Mouse (Mus musculus): Measurements from ENCODE around the gene Ethe1.

Gene Ethe1

DNA sequence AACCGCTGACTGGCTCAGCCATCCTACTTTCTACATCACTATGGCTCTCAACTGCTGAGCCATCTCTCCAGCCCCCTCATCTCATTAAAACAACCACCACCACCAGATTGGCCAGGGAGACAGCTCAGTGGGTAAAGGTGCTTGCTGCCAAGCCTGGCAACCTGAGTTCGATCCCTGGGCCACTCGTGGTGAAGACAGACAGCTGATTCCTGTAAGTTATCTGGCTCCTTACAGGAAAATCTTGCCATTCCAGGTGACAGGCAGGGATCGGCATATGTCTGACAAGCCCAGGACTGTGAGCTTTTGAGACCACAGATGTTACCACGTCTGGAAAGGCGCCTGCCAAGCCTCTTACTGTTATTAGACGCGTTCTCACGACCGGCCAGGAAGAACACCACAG is 9.5 kb upstream of the Ethe1 start:
- DNase-seq = no peak

GRCm38 (mm10) chr7:24584876-24585275 is 2.5 kb upstream of the Ethe1 start:
- no peak for DNase-seq

GRCm38 (mm10) chr7:24585995-24586394 is 1.3 kb upstream of the Ethe1 start:
- no peak for DNase-seq

DNA sequence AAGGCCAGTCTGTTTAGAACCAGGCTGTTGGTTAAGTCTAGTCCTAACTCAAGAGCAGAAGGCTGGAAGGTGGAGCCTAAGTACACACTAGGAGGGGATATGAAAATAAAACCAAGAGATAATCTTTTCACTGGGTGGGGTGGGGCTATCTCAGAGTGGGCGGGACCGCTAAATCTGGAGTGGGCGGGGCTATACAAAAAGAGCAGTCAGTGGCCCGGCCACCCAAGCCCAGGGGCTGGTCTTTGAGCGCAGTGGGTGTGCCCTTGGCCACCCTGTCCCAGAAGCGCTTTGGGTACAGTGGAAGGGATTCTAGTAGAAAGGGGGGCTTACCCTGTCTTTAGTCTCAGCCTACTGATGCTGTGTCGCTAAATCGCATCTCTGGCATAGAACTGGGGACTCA is 515 bp upstream of the Ethe1 start:
- no peak for DNase-seq

DNA sequence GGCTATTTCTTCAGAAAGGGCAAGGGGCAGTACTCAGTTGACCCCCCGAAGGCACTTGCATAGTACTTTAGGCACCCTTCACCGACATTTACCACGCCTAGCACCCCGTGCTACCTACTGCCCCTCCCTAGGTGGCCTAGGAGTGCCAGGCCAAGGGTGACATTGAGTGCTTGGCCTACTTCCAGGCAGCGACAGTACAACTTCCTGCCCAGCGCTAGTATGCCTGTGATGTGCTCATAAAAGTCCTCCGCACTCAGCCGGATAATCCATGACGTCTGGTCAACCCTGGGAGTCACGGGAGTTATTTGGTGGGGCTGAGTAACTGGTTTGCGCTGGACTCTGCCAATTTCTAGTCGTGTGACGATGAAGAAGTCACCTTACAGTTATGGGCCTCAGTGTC is 993 bp downstream of the Ethe1 start:
- no peak for DNase-seq

GRCm38 (mm10) chr7:24591735-24592134 is 4.4 kb downstream of the Ethe1 start:
- no peak for DNase-seq

- DNase-seq = no peak
These were observed 4.8 kb downstream of the Ethe1 start for GRCm38 (mm10) chr7:24592163-24592562.

- DNase-seq = no peak
These were observed 5.4 kb downstream of the Ethe1 start for GRCm38 (mm10) chr7:24592781-24593180.

DNA sequence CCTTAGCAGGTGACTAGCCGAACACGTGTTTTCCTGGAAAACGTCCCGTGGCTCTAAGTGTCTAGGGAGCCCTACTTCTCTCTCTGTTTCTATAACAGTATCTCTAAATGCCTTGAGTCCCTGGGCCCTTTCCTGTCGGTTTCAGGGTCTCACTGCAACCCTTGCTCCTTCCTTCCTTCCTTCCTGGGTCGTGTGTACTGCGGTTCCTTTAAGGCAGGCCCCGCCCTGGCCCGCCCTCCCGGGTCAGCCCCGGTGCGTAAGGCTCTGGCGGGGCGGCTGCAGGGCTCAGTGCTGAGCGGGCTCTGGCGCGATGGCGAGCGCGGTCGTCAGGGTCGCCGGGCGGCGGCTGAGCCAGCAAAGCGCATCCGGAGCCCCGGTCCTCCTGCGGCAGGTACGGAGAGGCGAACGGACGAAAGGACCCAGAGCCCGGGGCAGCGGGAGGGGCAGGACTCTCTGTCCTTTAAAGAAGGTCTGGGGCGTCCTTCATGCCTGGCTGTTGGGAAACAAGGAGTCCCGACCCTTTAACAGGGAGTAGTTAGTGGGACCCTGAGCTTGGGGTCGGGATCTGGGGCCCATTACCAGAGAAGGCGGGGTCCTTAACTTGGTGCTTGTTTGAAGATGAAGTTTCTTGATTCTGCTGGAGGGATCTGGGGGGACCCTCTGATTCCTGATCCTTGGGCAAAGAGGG is 6.4 kb downstream of the Ethe1 start:
- DNase-seq = peak; percentile 71 to 78

GRCm38 (mm10) chr7:24594309-24594803 is 7.0 kb downstream of the Ethe1 start:
- DNase-seq = no peak

DNA sequence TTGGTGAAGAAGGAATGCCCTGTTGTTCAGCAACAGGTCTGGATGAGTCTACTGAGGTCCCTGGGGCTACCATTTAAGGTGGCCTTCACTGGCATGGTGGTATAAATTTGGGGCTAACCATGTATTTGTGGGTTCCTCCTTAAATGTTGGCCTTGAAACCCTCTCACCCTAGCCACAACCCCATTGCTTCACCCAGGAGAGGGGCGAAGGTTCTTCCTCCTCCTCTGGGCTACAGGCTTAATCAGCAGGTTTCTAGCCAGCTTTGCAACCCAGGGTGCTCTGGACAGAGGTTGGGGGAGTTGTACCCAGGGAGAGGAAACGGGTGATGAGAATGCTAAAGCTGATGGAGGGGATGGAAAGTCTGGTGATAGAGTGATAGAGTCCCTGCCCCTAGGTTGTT is 8.1 kb downstream of the Ethe1 start:
- DNase-seq = no peak

- DNase-seq = no peak
These were observed 10.8 kb downstream of the Ethe1 start for GRCm38 (mm10) chr7:24598121-24598520.

DNA sequence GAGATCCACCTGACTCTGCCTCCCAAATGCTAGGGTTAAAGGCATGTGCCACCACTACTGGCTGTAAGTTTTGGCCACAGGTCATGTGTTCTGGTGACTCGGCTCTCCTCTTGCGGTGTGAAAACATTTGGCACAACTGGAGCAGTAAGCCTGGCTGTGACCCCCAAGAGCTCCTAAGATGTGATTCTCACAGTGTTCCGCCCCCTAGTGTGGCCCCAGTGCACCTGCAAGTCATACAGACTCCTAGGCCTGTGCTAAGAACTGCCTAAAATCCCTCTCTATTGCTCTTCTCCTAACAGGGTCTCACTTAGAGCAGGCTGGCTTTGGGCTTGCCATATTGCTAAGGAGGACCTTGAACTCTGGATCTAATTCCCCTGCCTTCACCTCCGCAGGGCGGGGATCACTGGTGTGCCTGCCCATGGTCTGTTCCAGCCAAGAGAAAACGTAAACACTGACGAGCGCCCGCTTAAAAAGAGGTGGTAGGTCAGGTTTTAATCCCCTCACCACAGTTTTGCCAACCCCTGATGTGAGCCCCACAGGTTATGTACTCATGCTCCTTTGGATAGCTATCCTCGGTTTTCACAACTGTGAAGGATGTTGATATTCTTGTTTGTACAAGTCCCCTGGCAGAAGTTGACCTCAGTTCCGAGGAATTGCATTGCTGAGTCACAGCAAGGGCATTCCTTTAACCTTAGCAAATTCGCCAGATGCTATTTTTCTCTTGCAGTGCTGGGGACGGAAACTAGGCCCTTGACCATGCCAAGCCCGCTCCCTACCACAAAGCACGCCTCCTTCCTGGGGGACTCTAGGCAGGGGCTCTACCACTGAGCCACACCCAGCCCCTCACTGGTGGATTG is 12.1 kb downstream of the Ethe1 start:
- DNase-seq = no peak

- peak; percentile 83 to 94 for DNase-seq
These were observed 13.7 kb downstream of the Ethe1 start for GRCm38 (mm10) chr7:24600941-24601597.

DNA sequence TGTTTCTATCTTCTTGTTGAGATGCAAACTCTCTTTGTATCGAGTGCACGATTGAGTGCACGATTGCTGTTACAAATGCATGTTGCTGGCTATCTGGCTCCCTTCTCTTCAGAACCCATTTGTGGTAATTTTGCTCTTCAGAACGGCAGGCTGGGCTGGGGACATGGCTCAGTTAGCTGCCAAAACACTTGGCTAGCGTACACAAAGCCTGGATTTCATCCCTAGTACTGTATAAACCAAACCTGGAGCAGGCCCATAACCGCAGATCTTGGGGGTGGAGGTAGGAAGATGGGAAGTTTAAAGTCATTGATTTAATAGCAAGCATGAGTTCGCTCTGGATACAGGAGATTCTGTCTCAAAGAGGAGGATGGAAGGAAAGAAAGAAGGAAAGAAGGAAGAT is 18.2 kb downstream of the Ethe1 start:
- DNase-seq = no peak

- no peak for DNase-seq
These were observed 18.7 kb downstream of the Ethe1 start for GRCm38 (mm10) chr7:24606046-24606445.

DNA sequence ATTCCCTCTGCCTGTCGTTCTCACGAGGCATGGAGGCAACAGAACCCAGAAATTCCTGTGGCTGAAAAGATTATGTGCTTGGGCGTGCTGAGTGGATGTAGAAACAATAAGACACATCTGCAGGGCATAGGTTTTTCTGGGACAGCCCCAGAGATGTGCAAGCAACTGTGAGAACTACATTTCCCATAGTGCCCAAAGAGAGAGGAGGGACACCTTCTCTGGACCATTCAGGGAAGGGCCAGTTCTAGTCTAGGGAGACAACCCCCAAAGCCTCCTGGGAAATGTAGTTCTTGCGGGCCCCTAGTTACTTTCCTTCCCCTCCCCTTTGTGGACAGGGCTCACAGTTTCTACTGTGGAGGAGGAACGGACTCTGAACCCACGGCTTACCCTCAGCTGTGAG is 20.7 kb downstream of the Ethe1 start:
- DNase-seq = peak; percentile 59 to 63

GRCm38 (mm10) chr7:24608561-24608960 is 21.2 kb downstream of the Ethe1 start:
- DNase-seq = no peak

- peak; percentile 64 to 68 for DNase-seq
These were observed 23.0 kb downstream of the Ethe1 start, which contains the start of gene Phldb3 for GRCm38 (mm10) chr7:24610144-24610878. TSS of gene Phldb3 (plus strand) at chr7:24610763.

- peak; percentile 95 to 99 for DNase-seq
These were observed 23.6 kb downstream of the Ethe1 start for GRCm38 (mm10) chr7:24610879-24611494.

DNA sequence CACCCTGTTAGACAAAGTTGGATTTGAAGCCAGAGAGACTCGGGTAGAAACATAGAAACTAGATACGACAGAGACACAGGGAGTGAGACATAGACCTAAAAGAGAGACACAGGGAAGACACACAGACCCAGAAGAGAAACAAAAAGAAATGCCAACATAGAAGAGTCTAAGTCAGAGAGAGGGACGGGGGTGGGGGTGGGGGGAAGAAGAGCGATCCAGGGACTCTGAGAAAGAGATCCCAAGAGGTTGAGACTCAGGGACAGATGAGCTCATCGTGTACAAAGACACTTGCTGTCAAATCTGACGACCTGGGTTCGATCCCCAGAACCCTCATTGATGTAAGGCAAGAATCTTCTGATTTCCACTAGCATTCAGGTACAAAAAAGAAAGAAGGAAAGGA is 24.4 kb downstream of the Ethe1 start:
- DNase-seq = no peak

- DNase-seq = no peak
These were observed 25.1 kb downstream of the Ethe1 start for GRCm38 (mm10) chr7:24612308-24612910.
